Mouse (Mus musculus): ENCODE data around the gene Gtf2h2. TPM values are rescaled to one million over a fixed set of nuclear protein-coding genes. Genes with fewer than 3 reads are reported as not detected.
"Not testable (repeated sequence)": the region's sequence is repeated elsewhere in the genome, so short reads cannot be mapped to it uniquely, and the experiment has no call there.

Gtf2h2 gene
- total RNA-seq (2022), result 10 to 100 TPM; 31.7 to 42.7 (median 35.5) TPM

DNA sequence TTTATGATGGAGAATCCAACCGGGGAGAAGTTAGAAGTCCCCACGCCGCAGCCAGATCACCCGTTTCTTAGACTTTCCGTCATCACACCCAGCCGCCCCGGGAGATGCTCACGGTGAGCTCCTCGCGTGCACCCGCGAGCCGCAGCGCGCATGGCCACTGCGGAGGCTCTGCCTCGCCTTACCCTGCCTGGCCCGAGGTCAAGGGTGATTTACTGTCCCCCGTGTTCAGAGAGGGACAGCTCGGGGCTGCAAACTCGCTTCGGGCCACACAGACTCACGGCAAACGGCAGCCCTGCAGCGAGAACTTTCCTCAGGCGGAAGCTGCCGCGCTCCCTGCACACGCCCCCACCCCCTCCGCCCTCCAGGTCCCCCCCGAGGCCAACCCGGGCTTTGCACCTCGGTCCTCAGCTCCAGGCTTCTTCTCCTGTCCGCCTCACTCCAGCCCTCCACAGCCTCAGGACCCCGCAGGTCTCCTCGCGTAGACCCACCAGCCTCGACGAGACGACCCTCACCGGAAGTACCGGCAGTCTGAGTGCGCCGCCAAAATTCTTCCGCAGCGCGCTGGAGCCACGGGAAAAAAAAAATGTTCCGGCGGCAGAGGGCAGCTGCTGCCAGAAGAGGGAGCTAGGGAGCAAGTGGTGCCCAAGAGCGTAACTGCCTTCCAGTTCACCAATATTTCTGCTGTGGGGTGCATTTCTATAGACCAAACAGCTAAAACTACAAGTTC is at the start of gene Gtf2h2:
Gene Gtf2h2, minus strand, starts transcription at position 519 of the 727 bp plus-strand sequence.
- DNase-seq, result peak; percentile 53

GRCm38 (mm10) chr13:100536149-100536548 is 43.8 kb upstream of the Gtf2h2 start:
- DNase-seq, result no peak

DNA sequence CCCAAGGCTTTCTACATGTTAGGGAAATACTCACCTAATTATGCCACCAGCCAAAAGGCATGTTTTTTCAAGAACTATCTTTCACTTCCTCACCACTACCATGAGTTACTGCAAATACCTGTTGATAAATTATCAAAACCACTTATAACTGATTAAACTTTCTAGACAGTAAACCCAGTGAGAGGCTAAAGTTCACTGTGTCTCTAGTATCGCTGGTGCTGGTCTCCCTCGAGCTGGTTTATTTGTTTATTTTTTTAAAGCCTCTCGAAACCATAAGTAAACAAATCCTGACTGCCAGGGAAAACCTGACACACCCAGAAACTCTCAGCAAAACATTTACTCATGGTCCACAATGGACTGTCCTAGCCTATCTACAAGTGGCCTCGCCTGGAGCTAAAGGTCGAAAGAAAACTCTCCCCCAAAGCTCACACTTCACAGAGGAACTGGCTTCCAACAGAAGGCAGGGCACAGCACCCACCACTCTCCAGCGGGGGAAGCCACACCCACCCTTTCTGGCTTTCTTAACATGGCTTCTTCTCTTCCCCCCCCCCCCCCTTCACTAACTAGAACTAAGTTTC is 40.5 kb upstream of the Gtf2h2 start:
- DNase-seq, result no peak

DNA sequence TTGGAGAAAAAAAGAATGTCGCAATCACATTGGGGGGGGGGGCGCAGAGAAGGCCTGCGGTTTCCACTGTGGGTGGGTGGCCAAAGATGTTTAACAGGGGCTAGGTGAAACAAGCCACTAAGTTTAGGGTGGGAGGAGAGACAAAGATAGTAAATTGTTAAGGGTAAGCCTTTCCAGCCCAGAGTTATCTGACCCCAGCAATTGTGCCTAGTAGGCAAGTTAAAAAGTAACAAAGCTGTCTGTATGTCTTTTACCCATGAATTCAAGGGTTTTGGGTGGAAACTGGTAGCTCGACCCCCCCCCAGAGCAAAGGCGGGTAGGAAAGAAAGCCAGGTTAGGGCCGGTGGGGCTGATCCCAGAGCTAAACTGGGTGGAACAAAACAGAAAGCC is 34.3 kb upstream of the Gtf2h2 start:
- no peak for DNase-seq

- no peak for DNase-seq
These were observed 33.7 kb upstream of the Gtf2h2 start for GRCm38 (mm10) chr13:100525935-100526648.

DNA sequence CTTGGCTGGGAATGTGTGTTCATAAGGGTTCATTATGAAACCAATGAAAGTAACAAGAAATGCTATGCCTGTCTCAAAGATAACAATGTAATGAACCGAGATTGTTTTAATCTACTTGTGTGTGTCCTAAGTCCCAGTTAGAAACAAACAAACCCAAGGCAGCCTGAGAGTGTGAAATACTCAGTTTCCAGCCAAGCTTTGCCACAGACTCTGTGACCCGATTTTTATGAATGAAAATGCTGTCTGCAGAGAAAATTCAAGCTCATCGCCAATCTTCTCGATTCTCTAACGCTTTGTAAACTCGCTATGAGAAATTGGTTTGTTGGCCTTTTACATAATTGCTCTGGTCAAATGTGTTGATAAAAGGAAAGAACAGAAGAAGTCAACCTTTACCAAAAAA is 32.5 kb upstream of the Gtf2h2 start:
- DNase-seq, result no peak

DNA sequence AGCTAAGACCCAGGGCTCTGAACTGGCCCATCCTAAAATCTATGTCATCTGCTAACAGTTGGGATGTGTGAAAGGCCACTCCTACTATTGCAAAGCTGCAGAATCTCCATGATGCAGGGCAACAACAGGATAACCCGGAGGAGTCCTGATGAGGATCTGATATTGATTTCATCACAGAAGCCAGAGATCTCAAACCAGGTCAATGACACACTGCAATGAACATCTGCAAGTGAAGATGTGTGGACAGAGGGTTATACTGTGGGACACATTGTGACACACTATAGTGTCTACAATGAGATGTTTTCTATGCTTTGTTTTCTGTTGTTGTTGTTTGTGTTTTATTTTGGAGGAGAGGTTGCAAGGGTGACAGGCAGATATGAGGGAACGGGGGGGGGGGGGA is 31.3 kb upstream of the Gtf2h2 start:
- no peak for DNase-seq

GRCm38 (mm10) chr13:100521724-100522591 is 29.6 kb upstream of the Gtf2h2 start:
- no peak for DNase-seq

DNA sequence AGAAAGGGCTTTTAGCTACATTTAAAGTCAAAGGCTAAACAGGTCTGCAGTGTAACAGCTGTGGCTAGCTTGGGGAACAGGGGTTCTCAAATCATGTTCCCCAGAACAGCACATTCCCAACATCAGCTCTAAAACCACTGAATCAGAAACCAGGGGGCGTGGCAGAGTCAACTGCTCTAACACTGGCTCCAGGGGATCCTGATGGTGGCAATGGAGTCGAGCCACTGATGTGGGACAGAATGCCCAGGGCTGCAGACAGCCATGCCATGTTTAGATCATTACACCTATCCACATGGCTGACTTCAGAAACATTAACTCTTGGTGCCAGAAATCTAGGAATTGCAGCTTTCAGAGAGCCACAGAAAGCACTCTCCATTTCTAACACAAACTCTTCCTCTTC is 26.8 kb upstream of the Gtf2h2 start:
- DNase-seq, result no peak

DNA sequence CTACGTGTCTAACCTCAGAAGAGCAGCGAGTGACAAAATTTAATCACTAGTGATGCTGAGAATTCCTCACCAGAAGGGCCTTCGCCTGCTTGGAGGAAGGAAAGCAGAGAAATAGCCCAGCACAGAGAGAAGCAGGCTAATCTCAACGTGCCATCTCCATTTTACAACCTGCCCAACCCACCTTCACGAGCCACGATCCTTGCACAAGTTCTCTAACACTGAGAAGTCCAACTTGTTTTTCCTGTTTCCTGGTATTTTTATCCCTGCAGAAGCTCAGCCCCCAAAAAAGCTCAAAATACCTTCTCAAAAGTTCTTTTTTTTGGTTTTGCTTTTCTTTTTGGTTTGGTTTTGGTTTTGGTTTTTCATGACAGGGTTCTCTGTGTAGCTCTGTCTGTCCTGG is 25.8 kb upstream of the Gtf2h2 start:
- no peak for DNase-seq

DNA sequence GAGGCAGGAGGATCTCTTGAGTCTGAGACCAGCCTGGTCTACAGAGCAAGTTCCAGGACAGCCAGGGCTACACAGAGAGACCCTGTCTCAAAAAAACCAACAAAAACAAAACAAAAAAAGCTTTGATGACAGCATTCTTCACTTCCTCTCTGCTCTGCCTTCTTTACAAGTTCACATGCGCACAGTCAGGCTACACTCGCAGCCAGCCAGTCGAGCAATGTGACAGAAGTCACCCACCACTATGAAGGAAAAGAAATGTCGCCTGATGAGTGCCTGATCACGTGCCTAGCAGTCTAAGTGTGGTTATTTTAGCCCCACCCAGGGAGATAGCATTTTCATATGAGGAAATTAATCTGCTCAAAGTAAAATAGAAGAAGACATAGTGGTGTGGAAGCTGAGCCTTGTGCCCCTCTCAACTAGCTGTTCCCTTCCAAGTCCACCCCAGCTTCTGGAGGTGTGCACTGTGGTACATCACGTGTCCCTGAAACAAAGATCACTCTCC is 25.3 kb upstream of the Gtf2h2 start:
- no peak for DNase-seq

DNA sequence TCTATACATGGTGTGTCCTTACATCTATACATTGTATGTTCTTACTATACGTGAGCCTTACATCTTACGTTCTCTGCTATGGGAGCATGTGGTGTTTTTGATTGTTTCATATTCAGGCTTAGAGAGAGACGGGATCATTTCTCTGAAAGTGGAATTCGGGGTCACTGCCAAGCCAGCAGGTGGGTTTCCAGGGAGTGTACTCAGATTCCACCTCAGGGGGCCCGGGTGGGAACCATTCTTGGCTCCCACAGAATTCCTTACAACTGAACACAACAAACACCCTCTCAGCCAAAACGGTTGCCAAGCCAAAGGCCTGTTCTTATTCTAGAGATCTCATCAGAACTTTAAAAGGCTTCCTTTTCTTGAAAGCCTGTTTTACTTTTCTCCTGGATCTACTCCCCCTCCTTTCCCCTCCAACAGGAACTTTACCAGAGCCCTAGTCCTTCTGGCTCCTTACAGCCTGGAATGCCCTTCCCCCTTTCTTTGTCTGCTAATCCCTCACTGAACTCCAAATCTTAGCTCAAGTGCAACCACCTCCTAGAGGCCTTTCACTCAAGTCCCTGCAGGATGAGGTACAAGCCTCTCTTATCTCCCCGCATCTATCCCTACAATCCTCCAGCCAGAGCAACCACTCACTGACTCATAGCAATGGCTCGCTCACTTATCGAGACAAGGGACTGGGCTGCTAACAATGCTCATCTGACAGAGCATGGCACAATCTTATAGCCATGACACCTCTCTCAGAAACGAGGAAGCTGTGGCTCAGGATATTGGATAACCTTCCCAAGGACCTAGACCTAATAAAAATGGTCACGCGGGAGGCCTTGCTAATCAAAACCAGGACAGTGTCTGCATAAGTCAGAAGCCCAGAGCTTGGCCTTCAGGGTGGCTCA is 24.1 kb upstream of the Gtf2h2 start:
- DNase-seq, result peak; percentile 70

DNA sequence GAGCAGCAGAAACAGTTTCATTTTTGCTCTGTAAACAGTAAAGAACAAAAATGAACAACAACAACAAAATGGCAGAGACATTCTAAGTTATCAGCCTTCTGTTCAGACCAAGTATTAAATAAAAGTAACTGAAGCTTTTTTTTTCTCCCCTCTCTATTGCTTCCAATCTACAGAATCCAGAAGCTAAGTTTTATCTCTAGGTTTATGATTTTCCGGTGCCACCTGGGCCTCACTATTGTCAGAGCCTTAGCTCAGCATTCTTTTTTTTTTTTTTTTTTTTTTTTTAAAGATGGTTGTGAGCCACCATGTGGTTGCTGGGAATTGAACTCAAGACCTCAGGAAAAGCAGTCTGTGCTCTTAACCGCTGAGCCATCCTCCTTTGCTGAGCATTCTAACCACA is 20.4 kb upstream of the Gtf2h2 start:
- DNase-seq, result no peak

DNA sequence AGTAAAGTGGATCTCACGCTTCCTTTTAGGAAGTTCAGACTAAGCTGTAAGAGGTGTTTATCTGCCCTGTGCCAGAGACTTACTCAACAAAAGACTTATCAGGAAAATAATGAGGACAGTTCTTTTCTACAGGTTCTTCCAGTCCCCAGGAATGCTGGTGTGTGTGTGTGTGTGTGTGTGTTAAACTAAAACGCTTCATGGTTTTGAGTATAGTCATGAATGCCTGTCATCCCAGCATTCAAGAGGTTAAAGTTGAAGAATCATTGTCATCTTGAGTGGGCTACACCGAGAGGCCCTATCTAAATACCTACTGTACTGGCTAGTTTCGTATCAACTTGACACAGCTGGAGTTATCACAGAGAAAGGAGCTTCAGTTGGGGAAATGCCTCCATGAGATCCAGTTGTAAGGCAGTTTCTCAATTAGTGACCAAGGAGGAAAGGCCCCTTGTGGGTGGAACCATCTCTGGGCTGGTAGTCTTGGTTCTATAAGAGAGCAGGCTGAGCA is 19.5 kb upstream of the Gtf2h2 start:
- DNase-seq, result no peak

DNA sequence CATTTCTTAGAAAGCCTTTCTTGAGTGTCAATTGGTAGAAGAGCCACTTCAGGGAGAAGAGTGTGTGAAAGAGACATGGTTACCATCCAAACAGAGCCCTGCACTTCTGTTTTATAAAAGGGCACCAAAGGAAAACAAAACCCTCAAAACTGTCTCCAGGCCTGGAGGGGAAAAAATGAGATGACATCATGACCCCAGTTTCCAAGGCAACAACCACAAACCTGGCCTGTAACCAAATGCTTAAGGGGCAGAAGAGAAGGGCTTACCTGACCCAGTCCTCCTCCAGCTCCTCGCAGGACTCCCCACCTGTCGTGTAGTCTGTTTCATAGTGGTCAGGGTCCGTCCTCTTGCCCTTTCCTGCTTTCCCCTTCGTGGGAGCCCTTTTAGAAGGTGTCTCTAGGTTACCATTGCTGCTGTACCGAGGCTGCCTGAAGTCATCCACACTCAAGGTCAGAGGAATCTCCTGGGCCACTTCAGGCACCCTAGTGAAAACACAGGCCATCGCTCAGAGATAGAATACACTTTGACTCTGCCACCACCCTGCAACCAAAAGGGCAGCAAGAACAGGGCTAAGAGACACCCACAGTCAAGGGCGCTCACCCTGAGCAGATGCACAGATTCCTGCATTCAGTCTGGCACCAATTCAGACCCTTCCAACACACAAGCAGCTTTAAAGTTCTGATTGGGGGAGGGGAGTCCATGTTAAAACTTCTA is 18.9 kb upstream of the Gtf2h2 start:
- peak; percentile 28 for DNase-seq

DNA sequence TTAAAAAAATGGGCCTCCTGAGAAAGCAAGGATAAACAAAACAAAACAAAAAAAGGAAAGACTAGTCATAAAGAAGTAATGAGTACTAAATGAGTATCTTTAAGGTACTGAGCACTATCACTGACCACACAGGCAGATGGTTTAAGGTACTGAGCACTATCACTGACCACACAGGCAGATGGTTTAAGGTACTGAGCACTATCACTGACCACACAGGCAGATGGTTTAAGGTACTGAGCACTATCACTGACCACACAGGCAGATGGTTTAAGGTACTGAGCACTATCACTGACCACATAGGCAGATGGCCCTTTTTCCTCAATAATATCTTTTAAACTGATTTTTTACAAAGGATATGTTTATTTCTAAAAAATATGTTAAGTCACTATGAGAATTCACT is 7.2 kb upstream of the Gtf2h2 start:
- DNase-seq, result not testable (repeated sequence)

- no peak for DNase-seq
These were observed 3.0 kb upstream of the Gtf2h2 start for GRCm38 (mm10) chr13:100495337-100495736.

DNA sequence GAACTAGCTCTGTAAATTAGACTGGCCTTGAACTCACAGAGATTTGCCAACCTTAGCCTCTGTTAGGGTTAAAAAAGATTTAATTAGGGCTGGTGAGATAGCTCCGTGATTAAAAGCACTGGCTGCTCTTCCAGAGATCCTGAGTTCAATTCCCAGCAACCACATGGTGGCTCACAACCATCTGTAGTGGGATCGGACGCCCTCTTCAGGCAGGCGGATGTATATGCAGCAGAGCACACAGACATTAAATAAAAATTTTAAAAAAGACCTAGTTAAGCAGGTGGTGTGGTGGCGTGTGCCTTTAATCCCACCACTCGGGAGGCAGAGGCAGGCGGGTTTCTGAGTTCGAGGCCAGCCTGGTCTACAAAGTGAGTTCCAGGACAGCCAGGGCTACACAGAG is 2.0 kb upstream of the Gtf2h2 start:
- not testable (repeated sequence) for DNase-seq

DNA sequence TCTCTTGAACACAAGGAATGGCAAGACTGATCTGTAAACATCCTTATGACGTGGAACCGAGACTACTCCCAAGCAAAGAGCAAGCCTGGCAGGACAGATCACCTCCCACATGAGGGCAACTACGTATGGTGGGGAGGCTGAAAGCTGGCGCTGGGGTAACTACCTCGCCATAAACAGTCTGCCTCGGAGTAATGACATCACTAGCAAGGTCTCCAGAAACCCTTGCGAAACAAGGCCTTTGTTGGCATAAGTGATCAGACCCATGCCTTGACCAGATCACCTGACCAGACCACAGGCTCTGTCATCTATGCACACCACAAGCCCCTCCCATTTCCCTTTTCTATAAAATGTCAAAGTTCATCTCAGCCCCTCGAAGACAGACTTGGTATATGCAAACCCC is 934 bp upstream of the Gtf2h2 start:
- DNase-seq, result no peak

DNA sequence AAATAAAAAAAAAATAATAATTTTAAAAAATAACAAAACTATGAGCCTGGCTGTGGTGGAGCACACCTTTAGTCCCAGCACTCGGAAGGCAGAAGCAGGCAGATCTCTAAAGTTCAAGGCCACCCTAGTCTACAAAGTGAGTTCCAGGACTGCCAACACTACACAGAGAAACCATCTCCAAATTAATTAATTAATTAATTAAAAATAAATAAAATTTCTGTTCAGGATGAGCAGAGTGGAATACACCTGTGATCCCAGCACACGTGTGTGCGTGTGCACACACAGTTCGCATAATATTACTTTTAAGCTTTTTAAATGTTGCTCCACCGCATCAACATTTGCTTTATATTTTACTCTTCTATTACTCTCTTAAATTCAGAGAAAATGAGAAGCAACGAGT is 756 bp downstream of the Gtf2h2 start:
- DNase-seq, result no peak

- DNase-seq, result no peak
These were observed 2.0 kb downstream of the Gtf2h2 start for GRCm38 (mm10) chr13:100490424-100490823.
